Mouse (Mus musculus): ENCODE data around the gene Chsy1.

DNA sequence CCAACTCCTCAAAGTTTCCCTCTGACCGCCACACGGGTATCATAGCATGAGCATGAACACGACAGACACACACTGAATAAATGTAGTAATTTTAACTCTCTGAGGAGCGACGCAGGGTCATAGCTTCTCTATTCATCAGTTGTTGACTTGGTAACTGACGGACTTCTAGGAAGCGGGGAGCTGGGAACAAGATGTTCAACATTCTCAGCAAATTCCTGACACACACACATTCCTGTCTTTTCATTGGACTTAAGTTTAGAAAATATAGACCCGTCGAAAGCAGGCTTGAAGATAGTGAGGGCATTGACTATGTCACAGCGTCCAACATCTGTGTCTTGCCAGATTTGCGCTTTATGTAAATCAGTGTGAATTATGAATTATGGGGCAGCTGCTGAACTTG is 2.1 kb upstream of the Chsy1 start:
- TF ChIP-seq CTCF (IDR thresholded peaks at IDR 0.05; ENCODE audit: low read depth) (no peak), EP300 (IDR thresholded peaks at IDR 0.05; ENCODE audit: low read depth) (no peak)

Data from liver, embryonic 14.5 days (tissue).